Mouse (Mus musculus) CH12.LX (cell line): ENCODE measurements around the gene Ash1l.

Source experiments
- CHD1 ChIP-seq: IDR thresholded peaks from 2 replicates; pipeline ENCODE4 v1.6.1; 2012; ENCODE audit warnings: low read depth, low read length, improper control_type of control experiment, inconsistent platforms
- CHD2 ChIP-seq: IDR thresholded peaks from 2 replicates; pipeline ENCODE4 v1.6.1; 2011; ENCODE audit warnings: low read length, improper control_type of control experiment
- CTCF ChIP-seq, 2 experiments: IDR thresholded peaks in 1 of 2; conservative IDR thresholded peaks in 1 of 2; 2 replicates each; pipeline ENCODE4 v1.5.1; 2011 to 2012; ENCODE audit warnings: low read depth in 2 of 2, low read length in 2 of 2, improper control_type of control experiment in 1 of 2, inconsistent platforms in 1 of 2, mild to moderate bottlenecking in 1 of 2, moderate library complexity in 1 of 2
- GABPA ChIP-seq: IDR thresholded peaks from 2 replicates; pipeline ENCODE4 v1.6.1; 2012; ENCODE audit warnings: low read depth, low read length, improper control_type of control experiment, inconsistent platforms; ENCODE audit not compliant: insufficient replicate concordance
- HCFC1 ChIP-seq: IDR thresholded peaks from 2 replicates; pipeline ENCODE4 v1.6.1; 2012; ENCODE audit warnings: low read depth, mild to moderate bottlenecking, inconsistent platforms, low read length, improper control_type of control experiment
- JUN ChIP-seq: IDR thresholded peaks from 2 replicates; pipeline ENCODE4 v1.6.1; 2011; ENCODE audit warnings: low read depth, mild to moderate bottlenecking, low read length, improper control_type of control experiment, moderate library complexity; ENCODE audit not compliant: insufficient read depth
- KAT2A ChIP-seq: IDR thresholded peaks from 2 replicates; pipeline ENCODE4 v1.6.1; 2012; ENCODE audit warnings: low read length, improper control_type of control experiment, inconsistent platforms; ENCODE audit not compliant: insufficient replicate concordance
- MYC ChIP-seq: IDR thresholded peaks from 2 replicates; pipeline ENCODE4 v1.6.1; 2011; ENCODE audit warnings: low read depth, mild to moderate bottlenecking, improper control_type of control experiment, low read length
- POLR2A ChIP-seq: IDR thresholded peaks from 2 replicates; pipeline ENCODE4 v1.6.1; 2011; ENCODE audit warnings: low read depth, mild to moderate bottlenecking, improper control_type of control experiment, low read length
- POLR2AphosphoS2 ChIP-seq: IDR thresholded peaks from 2 replicates; pipeline ENCODE4 v1.6.1; 2011; ENCODE audit warnings: low read depth, low read length, improper control_type of control experiment
- ZKSCAN1 ChIP-seq: IDR thresholded peaks from 2 replicates; pipeline ENCODE4 v1.6.1; 2012; ENCODE audit warnings: low read depth, inconsistent platforms, low read length, improper control_type of control experiment, borderline replicate concordance

DNA sequence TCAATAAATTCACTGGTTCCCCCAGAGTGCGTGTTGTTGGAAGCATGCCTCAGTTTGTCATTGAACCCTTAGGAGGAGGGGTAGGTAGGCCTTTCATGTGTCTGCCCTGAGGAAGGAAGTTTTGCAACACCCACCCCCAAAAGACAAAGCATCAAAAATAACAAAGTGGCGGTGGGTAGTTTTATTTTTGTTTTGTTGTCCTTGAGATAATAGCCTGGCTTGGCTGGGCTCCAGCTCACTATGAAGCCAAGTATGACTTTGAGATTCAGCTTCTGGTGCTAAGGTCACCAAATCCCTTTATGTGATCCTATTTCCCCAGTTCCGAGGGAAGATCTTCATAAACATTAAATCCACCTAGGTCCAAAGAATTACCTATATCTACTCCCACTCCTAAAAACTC, 173.8 kb downstream of the Ash1l start:
- TF ChIP-seq CTCF (conservative IDR thresholded peaks at IDR 0.05 in 1 of 2, IDR thresholded peaks at IDR 0.05 in 1 of 2; ENCODE audit: low read depth in 2 of 2, low read length in 2 of 2) (no peak), POLR2A (no peak), JUN (no peak), GABPA (no peak), CHD1 (no peak), ZKSCAN1 (no peak), HCFC1 (no peak), KAT2A (no peak), CHD2 (no peak), POLR2AphosphoS2 (no peak), MYC (no peak)
